Mouse (Mus musculus) forebrain, embryonic 15.5 days (tissue): ENCODE data around the gene Gm26727. TPM values are rescaled to one million over a fixed set of nuclear protein-coding genes. Genes with fewer than 3 reads are reported as not detected.

Experiments
- polyA plus RNA-seq: library from polyadenylated mRNA; unstranded; fragments of >200 nt; fragmentation: Nextera tagmentation; extraction: Ambion mirVana; gene quantifications from 2 replicates; pipeline ENCODE4 v1.2.1, GENCODE M21; 2015

Gm26727 gene
- polyA plus RNA-seq, 1 experiment from 2014 or later, result not detected

Other genes with a start within 250 kb of the Gm26727 start
- gene Gm21830, start 19.5 kb downstream of the Gm26727 start, polyA plus RNA-seq, result not detected in 2 replicates
- 0.01 and 0.03 TPM in 2 replicates for gene Xirp2, start 12.8 kb upstream of the Gm26727 start, polyA plus RNA-seq
- gene B3galt1, start 132.7 kb upstream of the Gm26727 start, polyA plus RNA-seq, result 49.9 and 56.0 TPM in 2 replicates